Mouse (Mus musculus): ENCODE measurements at regions not wholly inside any gene's neighbourhood (a gene's known extent, or its start where the extent isn't known, plus 50 kb on each side); places are given as distances from the start of the nearest gene placed in this dataset.
A peak's percentile ranks its signal among the peaks of the same experiment; 100 is the strongest.
"Not testable (repeated sequence)": the region's sequence is repeated elsewhere in the genome, so short reads cannot be mapped to it uniquely, and the experiment has no call there.

DNA sequence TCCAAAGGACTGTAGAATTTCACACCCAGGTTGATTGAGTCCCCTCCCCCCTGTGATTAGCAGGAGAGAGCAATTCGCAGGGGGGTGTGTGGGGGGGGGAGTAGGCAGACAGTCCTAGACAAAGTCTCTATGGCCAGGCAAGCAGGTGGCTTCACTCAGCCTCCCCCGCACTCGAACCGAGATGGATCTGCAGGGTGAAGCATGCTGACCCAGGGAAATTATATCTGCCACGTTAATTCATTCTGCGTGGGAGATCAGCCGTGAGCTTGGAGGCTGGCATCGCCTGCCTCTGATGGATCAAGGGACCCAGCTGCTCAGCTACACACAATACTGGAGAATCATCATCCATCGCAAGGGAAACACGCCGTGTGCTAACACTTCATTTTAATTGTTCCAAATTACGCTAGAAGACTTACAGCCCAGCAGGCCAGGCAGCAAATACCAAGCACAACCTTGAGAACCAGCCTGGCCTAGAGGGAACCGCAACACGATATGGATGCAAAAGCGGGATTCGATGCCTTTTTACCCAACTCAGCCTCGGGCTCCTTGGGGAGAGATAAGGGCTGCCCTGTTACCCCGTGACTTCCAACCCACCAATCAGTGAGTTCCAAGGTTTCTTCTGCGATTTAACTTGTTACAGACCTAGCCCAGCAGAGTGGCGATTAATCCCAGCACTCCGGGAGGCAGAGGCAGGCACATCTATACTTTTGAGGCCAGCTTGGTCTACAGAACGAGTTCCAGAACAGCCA is 137.7 kb upstream of the Top1 start:
- DNase-seq, result no peak

DNA sequence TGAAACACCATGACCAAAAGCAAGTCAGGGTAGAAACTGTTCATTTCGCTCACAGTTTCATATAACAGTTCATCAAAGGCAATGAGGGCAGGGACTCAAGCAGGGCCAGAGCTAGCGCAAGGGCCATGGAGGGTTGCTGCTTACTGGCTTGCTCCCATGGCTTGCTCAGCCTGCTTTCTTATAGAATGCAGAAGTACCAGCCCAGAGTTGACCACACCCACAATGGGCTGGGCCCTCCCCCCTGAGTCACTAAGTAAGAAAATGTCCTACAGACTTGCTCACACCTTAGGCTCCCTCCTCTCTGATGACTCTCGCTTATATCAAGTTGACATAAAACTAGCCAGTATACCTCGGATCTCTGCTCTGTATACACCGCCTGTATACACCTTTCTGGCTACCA is 135.5 kb upstream of the Top1 start:
- no peak for DNase-seq

DNA sequence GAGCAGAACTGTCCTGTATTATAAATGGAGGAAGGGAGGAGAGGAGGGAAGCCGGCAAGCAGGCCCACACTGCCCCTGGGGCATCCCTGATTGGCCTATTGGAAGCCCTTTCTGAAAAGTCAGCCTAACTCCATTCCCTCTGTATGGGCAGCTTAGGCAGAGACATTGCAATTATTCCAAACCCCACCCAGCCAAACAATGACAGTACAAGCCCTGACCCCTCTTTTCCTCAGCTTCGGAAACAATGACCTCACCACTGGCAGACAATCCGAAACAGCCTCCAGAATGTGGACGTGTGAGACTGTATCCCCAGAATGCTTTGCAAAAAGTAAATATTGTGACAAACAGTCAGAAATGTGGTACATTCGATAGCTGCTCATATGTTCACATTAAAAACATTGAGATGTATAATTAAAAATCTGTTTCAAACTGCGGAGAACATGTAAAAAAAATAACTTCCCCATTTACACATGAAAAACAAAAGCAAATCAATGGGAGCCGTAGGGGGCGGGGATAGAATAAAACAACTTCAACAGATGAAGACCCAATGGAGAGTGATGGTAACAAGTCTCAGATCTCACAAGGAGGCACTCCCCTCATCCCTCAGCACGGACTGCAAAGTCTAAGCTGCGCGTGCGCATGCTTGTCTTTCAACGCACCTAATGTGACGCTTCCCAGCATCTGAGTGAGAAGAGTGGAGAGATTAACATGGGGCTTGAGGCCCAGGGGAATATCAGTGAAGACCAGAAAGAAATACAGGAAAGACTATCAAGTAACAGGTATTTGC is 134.9 kb upstream of the Top1 start:
- no peak for DNase-seq

DNA sequence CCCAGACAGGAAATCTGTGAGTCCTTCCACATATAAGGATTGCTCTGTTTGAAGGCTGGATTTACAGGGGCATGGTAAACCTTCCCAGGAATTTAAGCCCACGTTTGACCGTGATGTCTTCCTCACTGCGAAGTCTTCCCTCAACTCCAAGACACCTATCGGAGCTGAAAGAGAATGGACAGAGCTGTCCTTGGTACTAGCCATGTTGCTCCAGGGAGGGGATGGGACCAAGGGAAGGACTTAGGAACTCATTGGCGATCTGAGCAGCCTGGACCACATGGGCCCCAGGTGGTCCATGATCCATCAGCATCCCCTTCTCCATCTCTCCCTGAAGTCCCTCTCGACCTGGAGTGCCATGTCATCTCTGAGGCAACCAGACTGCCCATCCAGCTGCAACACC is 130.1 kb upstream of the Top1 start:
- DNase-seq, result no peak

DNA sequence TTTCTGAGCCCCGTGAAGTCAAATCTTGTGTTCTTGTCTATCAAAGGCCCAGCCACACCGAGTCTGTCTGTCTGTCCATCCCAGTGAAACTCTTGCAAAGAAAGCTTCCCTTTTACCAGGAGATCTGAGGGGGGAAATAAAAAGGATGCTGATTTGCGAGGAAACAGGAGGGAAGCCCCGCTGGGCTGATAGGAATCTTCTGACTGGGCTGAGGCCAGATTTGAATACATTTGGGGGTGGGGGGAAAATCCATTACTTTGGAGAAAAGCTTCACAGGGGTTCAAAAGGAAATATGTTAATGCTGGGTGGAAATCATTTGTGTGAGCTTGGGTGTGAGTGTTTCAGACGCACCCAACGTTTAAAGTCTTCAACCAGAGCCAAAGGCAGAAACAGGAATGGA is 129.2 kb upstream of the Top1 start:
- no peak for DNase-seq

DNA sequence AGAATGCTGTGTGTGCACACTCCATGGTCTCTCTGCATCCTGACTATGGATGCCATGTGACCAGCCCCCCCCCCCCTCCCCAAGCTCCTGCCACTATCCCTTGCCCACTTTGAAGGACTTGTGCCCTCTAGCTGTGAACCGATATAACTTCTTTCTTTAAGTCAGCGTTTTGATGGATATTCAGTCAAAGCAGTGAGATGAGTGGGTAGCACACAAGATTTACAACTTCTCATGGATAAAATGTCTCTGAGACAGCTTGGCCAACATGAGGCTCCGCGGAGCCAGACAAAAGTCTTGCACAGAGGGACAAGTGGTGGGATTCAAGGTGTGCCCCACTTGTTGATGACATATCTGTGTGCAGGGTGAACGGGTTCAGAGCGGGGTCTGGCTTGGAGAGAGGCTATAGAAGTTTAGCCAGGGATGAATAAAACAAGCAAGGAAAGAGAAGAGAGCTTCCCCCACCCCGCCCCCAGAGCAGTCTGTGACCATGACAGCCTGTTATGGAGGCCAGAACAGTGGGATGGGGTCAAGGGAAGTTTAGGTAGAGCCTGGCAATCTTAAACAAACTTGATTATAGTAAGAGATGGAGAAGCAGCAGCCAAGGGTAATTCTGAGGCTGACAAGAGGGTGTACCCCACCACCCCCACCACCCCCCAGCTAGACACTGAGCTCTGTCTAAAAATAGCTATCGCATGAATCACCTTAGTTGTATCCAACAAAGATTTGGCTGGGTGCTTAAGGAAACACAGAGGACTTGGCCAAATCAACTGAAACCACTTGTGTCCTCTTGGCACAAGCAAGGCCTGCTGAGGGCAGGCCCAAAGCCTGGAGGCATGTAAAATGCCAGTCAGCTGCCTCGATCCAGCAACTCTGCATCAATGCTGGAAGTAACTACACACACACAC is 120.1 kb upstream of the Top1 start:
- no peak for DNase-seq

DNA sequence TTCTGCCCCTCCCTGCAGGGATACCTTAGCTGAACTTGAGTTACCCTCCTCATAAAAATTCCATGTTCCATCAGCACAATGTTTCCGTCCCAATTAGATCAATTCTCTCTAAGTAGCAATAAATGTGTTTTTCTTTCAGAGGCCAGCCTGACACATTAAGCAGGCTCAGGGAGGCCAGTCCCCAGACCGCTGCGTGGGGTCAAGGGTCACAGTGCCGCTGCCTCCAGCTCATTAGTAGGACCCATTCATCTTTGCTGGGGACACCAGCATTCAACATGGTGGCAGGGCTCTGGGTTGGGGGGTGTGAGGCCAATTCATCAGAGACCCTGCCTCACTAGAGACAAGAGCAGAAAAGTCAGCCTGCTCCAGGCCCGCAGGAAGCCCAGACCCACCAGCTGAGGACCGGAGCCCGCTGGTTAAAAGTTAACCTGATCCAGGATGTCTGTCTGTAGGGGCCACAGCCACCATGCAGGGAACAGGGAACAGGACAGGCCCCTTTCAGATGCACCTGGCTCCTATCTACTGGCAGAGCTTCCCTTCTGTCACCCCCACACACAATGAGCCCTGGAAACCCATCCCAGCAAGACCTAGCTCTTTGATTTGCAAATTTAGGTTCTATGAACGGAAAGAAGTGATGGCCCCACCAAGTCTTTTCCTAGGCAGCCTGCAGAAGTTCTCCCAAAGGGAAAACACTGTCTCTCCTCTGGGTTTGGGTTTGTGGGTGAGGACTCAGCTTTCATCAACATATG is 119.1 kb upstream of the Top1 start:
- DNase-seq, result no peak

DNA sequence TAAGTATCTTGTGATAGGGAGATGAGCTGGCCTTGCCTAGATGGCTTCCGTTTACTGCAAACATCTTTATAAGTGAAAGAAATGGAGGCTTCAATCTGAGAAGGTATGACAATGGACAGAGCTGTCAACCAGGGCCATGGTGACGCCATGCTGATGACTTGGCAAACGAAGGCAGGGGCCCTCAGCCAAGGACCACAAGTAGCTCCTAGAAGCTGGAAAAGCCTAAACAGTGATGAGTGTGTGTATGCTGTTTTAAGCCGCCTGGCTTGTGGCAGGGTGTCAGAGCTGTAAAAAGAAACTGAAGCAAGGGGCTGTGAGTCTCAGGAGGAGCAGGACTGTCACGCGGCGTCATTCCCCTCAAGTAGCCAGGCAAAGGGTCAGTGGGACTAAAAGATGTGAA is 116.4 kb upstream of the Top1 start:
- DNase-seq, result no peak

DNA sequence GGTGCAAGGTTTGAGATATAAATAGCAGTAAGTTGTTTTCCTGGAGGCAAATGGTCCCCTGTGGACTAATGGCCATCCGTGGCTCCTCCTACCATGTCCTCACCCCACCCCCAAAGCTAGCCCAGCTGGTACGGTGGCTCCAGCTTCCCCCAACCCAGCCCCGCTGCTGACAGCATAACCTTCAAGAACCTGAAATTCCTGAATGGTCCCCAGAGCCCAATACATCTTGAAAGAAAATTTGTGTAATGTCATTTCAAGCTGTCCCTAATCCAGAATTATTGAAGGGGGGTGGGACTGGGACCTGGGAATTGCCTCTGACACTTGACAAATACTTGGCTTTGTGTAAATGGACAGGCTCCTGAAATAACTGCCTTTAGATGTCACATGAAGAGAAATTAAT is 115.3 kb upstream of the Top1 start:
- DNase-seq, result no peak

DNA sequence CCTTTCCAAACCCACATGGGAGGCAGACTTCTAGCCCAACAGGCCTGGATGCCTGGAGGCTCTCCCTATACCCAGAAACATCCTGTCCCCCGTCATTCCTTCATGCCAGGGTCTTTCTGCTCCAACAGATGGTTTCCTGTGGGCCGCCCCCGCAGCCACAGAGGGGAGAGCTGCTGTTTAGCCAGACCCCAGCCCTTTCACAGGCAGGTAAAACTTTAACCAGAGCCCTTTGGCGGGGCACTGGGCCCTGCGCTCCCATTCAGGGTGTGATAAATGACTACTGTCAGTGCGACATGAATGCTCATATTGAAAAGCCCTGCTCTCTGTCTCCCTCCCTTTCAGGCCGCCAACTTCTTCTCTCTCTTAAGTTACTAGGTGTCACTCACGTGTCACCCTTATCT is 108.4 kb upstream of the Top1 start:
- DNase-seq, result no peak

DNA sequence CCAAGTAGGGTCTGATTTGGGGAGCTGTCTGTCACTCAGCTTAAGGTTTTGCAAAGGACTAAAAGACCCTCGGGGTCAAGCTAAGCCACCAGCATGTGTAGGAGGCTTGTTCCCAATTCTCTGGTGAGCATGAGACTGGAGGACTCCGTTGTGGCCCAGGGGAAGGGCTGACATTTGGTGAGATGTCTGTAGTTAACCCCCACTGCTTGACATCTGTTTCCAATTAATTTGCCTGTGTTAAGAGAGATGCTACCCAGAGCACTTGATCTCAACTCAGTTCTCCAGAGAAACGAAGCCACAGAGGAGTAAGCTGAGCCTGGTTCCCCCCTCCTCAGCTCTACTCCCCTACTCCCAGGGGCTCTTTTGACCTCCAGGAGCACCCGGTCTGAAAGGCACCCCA is 100.2 kb upstream of the Top1 start:
- no peak for DNase-seq

DNA sequence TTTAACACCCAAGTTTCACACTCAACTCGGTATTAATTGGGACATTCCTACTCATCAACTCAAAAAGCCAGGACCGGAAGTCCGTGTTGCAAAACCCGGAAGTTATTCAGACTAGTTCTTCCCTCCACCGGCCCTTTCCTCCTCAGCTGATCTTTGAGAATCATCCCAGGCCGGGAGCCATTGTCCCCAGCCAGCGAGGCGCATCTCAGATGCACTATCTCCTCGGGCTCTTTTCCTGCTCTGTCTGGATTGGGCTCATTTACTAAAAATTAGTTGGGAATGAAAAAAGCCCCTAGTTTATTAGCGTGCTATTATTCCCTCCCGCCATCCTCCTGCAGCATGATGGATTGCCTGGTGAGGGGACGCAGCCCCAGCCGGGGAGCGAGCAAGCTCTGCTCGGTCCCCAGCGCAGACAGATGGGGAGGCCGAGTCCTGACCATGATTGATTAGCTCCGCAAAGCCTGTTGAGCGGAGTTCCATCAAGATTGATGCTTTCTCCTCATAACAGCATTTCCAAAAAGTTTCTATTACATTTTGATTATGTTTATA is 93.5 kb upstream of the Top1 start:
- no peak for DNase-seq

DNA sequence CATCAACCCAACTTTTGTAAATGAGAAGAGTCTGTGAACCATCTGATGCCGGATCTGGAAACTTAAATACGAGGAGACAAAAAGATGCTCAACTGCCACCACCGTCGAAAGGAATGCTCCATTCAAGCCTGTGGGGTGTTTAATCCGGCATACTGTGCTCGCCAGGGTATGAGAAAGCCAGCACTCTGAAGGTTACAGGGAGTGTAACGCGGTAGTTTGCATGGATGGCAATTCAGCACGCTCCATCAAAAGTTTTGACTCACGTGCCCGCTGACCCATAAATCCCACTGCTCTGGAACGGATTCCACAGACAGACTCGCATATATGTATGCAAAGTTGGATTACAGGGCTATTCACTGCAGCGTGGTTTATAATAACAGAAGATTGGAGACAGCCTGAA is 84.0 kb upstream of the Top1 start:
- DNase-seq, result no peak

DNA sequence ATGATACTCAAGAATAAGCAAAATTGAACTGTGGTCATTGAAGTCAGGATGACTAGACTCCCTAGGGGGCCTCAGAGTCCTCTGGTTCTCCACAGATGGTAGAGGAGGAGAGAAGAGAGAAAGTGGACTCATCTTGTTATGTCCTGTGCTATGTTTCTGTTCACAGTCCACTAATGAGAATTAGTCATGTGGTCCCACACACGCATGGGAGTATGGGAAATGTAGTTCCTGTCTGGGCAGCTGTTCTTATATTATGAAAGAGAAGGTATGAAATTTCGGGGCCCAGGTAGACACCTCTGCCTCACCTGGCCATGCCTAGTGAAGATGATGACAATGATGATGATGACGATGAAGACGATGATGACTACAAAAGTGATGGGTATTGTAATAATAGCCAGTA is 77.9 kb upstream of the Top1 start:
- DNase-seq, result no peak

DNA sequence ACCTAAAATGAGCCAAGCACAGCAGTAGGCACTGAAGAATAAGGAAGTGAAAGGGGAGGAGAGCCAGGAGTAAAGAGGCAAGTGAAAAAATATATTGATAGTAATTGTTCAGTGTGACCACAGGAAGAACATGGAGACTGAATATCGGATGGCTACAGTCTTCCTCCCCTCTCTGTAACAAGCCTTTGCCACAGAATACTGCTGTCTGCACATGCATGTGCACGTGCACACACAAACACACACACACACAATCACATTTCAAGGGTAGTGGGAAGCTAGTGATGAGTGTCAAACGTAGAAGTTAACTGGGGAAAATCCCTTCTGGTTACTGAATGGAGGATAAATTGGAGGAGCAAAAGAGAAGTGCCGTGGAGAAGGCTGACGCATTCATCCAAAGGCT is 76.2 kb upstream of the Top1 start:
- DNase-seq, result no peak

DNA sequence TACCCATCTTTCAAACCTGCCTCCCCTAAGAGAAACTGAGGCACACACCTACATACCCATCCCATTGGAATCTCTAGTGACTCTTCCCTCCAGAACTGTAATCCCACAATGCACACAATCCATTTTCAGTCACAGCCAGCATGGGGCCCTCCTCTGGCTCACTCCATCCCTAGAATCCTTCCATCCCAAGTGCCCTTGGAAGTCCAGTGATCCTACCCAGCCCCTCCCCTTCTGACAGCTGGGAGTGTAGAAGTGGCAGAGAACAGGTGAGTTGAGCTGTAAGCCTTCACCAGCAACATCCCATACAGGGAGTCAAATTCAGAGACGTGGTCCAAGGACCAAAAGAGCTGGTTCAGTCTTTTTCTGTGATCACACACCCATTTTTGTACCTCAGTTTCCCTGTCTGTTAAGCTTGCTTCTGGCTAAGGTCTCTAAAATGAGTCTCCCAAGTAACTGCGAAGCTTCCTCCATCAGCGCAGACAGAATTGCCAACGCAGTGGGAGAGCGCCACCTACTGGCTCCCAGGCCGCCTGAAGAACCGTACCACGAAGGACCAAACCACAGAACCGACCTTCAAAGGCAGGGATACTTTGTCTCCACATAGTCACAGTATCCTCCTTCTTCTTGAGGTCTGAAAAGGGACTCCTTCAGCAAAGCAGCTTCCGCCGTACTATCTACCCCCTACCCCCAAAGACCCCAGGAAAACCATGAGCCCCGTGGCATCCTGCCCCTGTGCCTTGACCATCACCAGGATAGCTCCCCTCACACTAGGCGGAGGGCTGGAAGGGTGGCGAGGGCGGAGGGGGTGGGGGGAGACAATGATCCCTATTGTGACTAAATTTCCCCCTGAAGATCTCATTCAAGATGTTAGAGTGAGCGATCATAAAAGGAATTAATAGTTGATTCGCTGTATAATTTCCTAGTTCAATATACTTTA is 67.0 kb upstream of the Top1 start:
- DNase-seq, result peak; percentile 42

DNA sequence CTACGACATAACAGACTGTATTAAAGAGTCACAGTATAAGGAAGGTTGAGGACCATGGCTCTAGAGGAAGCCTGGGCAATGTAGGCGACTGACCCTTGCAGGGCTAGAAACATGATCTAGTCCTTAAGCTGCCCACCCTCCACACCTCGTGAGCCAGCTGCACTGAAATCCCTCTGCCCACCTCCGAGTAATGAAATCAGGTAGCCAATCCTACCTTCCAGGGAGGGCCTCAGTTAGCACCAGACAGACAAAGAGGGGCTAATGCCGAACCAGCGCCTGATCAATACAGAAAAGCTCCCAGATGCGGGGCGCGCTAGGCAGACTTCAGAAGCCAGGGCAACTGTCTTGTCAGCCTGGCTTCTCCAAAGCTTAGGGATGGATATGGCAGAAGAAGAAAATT is 65.4 kb upstream of the Top1 start:
- DNase-seq, result no peak

DNA sequence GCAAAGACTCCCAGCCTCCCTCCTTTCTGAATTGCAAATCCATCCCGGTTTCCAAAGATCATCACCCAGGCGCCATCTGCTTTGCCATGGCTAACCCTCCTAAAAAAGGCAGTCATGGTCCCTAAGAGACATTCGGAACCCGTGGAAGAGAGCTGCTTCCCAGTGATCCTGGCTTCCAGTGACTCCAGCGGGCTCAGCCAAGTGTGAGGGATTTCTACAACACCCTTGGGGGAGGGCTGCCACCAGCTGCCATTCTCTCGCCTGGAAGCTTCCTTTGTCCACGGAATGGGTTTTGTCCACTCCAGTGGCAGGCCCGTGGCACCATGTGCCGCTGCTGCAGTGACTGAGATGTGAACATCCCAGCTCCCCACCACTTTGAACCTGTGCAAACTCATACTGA is 64.7 kb upstream of the Top1 start:
- no peak for DNase-seq

DNA sequence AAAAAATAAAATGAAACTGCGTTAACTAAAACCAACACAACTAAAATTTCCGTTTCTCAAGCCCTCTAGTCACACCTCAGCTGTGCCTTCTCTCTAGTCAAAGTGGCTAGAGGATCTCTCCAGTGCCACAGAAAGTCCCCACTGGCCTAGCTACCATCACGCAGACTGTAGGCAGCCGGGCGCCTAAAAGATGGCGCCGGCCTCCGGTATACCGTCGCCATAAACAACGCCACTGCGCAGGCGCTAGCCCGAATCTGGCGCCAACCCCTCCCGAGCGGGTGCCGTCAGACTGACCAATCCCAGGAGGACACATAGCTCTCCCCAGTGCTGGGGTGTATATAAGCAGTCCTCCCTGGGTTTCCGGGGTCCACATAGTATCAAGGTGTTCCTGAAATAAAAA is 62.7 kb upstream of the Top1 start:
- DNase-seq, result not testable (repeated sequence)

DNA sequence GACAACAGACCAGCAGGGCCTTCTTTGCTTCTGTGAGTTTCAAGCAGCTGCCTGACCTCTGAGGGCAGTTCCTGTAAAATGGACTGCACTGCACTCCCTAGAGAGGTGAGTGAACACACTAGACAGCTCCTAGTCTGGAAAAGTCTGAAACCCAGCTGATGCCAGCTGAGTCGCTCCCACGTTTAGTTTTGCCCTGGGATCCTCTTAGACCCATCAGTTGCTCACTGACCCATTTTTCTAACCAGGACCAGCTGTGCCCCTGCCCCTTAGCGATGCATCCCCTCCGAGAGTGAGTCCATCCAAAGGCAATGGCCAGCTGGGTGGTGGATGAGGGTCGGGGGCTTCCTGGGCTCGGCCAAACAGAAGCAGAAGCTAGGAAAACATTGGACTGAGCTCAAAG is 62.2 kb upstream of the Top1 start:
- no peak for DNase-seq

DNA sequence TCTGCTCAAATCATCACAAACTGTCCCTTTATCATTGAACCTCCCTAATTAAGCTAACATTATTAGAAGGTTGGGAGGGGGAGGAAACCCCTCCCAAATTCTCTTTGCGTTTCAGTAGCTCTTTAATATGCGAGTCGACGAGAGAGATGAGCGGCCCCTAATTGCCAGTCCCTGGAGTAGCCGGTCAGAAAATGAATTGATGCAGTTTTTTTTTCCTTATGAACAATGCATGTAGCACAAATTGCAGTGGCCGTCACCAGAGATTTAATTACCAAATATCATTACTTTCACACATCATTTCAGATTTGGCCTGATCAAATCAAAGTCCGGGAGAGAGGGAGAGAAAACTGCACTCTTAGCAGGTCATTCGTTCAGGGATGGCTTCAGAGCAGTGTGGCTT is 61.1 kb upstream of the Top1 start:
- DNase-seq, result no peak

All from cerebellum, adult 9-11 months (tissue).